Mouse (Mus musculus) thymus, postnatal 14 days (tissue): ENCODE data around the gene Zmiz2.
"Not testable (repeated sequence)": the region's sequence is repeated elsewhere in the genome, so short reads cannot be mapped to it uniquely, and the experiment has no call there.

Source experiments
- DNase-seq: peaks from one replicate; pipeline ENCODE4 v3.0.0; 2021

The Zmiz2 gene

GRCm38 (mm10) chr11:6388726-6389413 lies at the start of gene Zmiz2:
Gene Zmiz2, plus strand, starts transcription at chr11:6389074.
- DNase-seq = peak; percentile 96

- no peak for DNase-seq
Measured at GRCm38 (mm10) chr11:6345956-6346355, 42.9 kb upstream of the Zmiz2 start.

DNA sequence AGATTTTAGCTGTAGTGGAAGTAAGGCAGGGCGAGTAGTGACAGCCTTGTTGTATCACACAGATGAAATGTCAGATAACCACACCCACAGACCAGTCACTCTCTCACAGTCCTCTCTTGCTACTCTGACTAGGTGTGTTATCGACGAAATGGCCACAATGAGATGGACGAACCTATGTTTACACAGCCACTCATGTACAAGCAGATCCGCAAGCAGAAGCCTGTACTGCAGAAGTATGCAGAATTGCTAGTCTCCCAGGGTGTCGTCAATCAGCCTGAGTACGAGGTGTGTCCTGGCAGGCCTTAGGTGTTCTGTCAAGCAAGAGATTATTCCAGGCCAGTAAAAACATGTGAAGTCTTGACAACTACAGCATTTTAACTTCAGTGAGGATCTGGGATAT lies 41.9 kb upstream of the Zmiz2 start:
- no peak for DNase-seq

DNA sequence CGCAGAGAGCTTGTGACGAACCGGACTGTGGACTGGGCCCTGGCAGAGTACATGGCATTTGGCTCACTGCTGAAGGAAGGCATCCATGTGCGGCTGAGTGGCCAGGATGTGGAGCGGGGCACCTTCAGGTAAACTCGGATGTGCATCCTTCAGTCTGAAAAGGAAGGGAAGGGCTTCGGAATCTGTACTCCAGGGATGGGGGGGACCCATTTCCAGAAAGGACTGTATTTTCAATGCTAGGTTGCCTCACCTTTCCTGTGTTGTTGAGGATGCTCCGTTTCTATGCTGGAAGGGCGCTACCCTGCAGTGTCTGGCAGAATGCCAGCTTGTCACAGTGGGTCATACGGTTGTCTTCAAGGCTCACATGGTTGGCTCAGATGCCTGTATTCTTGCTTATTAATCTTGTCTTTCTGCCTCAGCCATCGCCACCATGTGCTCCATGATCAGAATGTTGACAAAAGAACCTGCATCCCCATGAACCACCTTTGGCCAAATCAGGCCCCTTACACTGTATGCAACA lies 40.1 kb upstream of the Zmiz2 start:
- DNase-seq = no peak

DNA sequence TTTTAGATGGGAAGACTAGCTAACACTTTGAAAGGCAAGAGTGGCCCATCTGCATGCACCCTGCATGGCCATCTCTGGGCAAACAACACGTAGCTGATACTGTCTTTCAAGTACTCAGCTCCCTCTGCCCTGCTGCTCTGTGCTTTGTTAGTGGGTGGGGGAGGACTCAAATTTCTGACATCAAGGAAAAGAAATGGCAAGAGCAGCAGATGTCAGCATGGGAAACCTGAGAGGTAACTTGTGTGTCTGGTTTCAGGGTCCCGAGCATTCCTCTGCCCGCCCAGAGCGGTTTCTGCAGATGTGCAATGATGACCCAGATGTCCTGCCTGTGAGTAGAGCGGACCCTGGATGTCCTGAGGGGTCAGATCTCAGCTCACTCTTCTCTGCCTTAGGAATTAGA lies 39.3 kb upstream of the Zmiz2 start:
- no peak for DNase-seq

- no peak for DNase-seq
Measured at GRCm38 (mm10) chr11:6355106-6355505, 33.8 kb upstream of the Zmiz2 start.

DNA sequence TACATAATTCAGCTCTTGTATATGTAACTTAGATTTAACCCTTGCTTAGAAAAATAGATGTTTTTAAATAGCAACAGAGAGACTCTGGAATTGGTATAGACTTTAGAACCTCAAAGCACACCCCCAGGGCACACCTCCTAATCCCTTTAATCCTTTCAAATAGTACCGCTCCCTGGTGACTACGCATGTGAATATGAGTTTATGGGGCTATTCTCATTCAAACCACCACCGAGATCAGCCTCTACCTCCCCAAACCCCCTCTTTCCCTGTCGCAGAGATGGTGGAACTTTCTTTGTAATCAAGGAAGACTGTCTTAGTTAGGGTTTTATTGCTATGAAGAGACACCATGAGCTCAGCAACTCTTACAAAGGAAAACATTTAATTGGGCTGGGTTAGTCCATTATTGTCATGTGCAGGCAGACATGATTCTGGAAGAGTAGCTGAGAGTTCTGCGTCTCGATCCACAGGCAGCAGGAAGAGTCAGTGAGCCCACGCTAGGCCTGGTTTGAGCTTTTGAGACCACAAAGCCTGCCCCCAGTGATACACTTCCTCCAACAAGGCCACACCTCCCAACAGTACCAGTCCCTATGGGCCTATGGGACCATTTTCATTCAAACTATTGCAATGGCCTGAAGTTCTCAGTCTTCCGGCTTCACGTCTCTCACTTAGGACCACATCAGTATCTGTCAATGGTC lies 24.1 kb upstream of the Zmiz2 start:
- DNase-seq = no peak

DNA sequence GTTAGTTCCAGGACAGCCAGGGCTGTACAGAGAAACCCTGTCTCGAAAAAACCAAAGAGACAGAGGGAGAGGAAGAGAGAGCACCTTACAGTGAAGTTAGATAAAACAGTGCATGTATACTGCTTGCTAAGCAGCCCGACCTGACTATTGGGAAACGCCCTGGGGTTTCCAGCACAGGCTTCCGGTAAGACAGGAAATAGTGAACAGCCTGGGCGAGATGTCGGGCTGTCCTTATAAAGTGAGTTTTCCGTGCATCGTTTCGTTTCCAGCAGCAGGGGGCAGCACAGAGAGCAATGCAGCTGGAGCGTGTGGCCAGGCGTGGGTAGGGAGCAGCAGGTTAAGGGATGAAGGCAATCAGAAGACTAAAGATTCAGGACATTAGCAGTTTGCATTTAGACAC lies 23.0 kb upstream of the Zmiz2 start:
- peak; percentile 87 for DNase-seq

- no peak for DNase-seq
Measured at GRCm38 (mm10) chr11:6366434-6366833, 22.4 kb upstream of the Zmiz2 start.

DNA sequence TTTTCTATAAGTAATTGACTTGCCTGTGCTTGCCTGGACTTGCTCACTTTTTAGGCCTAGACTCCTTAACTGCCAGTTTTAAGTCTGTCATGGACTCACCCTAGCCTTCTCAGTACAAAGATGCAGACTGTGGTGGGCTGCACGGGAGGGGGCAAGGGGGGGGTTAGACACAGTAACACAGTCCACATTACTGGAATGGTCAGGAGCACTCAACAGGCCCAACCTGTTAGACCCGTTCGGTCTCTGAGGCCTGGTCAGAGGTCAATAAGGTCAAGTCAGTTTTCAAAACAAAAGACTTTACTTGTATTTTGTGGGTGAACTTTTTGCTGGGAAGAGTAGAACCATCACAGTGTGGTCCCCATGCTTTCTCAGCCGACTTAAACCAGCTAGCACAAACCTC lies 21.7 kb upstream of the Zmiz2 start:
- no peak for DNase-seq

- DNase-seq = not testable (repeated sequence)
Measured at GRCm38 (mm10) chr11:6367986-6368385, 20.9 kb upstream of the Zmiz2 start.

- no peak for DNase-seq
Measured at GRCm38 (mm10) chr11:6371376-6372155, 17.3 kb upstream of the Zmiz2 start.

DNA sequence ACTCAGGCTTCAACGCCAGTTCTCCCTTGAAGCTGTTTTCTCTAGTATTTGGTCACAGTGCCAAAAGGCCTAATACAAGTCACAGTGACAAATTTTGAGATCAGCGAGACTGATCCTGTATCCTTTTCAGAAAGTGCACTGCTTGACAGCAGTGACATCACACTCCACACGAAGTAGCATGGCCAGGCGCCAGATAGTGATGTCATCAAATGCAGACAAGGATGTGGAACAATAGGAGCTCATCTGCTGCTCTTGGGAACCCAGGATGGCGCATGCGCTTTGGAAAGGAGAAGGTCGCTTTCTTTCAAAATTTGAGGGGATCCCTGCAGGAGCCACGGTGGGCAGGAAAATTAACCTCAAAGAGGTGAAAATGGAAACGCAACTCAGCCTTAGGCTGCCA lies 16.1 kb upstream of the Zmiz2 start:
- DNase-seq = no peak

GRCm38 (mm10) chr11:6380916-6381315 lies 8.0 kb upstream of the Zmiz2 start:
- no peak for DNase-seq

DNA sequence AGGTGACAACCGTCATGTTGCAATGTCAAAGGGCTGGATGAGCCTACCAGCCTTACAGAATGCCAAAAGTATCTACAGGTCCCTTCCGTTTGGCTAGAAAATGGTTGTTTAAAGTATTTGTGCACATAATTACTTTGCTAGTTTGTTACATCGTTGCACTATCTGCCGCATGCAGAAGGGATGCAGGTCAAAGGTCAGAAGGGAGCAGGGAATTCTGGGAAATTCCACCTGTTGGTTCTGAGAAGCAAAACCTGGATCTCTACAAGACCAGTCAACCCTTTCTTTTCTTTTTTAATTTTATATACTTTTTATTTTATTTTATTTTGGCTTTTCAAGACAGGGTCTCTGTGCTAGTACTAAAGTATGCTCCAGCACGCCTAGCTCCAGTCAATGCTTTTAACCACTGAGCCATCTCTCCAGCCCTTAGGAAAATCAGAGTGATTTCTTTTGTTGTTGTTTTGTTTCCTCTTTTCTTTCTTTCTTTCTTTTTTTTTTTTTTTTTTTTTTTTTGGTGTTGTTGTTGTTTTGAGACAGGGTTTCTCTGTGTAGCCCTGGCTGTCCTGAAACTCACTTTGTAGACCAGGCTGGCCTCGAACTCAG lies 648 bp upstream of the Zmiz2 start:
- peak; percentile 9 for DNase-seq

DNA sequence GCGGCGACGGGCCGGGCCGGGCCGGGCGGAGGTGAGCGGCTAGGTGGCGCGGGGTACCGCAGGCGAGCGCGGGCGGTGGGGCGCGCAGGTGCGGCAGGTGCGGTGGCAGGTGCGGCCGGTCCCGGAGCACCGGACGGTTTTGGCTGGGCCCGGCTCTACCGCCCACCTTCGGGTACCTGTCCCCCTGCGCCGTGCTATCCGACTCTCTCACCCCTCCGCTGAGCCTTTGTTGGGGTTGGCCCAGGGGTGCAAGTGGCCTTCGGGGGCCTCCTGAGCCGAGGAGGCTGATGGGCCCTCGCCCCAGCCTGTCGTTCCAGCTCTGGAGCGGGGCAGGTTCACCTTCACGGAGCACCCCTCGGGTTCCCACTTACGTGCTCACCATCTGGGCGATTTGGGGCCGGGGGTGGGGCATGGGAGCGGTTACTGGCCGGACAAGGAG lies 628 bp downstream of the Zmiz2 start:
- DNase-seq = no peak

- peak; percentile 6 for DNase-seq
Measured at GRCm38 (mm10) chr11:6390376-6391053, 1.6 kb downstream of the Zmiz2 start.

GRCm38 (mm10) chr11:6391516-6392276 lies 2.8 kb downstream of the Zmiz2 start:
- DNase-seq = peak; percentile 31

DNA sequence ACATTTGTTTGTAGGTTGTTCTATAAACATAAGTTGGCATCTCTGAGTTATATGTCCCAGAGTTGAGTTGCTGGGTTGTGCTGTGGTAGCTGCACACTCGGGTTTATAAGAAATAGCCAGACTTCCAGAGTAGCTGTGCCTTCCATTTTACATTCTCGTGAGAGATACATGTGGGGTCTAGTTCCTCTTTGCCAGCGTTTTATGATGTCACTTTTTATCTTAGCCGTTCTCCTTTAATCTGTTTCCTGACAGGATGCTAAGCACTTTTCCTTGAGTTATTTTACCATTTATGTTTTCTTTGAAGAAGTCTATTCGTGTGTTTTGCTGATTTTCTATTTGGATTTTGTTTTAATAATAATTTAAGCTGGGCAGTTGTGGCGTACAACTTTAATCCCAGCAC lies 4.0 kb downstream of the Zmiz2 start:
- no peak for DNase-seq

DNA sequence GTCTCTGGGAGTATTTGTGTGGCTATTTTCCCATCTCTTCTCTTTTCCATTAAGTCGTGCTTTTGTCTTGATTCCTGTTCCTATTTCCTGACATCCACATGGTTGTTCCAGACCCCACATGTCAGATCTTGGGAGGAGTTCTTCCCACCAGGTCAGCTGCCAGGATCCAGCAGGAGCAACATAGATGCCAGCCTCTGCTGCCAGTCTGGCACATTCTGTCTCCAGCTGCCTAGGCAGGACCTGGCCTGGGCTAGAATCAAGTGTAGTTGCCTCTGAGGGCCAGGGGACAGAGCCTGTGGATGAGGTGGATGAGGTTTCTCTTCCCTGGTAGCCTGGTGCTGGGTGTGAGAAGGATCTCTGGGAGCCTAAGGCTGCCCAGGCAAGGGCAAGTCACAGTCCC lies 5.0 kb downstream of the Zmiz2 start:
- DNase-seq = no peak

- DNase-seq = no peak
Measured at GRCm38 (mm10) chr11:6395565-6395964, 6.7 kb downstream of the Zmiz2 start.

- no peak for DNase-seq
Measured at GRCm38 (mm10) chr11:6398141-6398540, 9.3 kb downstream of the Zmiz2 start.
